Mouse (Mus musculus): ENCODE data around the gene Gm826.

The Gm826 gene

GRCm38 (mm10) chr2:160354319-160354718, 20.4 kb upstream of the Gm826 start:
- in situ Hi-C loops (cut with MseI, MboI): no loop called here

- in situ Hi-C loops (cut with MseI, MboI): no loop called here
Observed at GRCm38 (mm10) chr2:160353581-160353980, 19.6 kb upstream of the Gm826 start.

GRCm38 (mm10) chr2:160351038-160351574, 17.1 kb upstream of the Gm826 start:
- in situ Hi-C loops (cut with MseI, MboI): no loop called here

GRCm38 (mm10) chr2:160349578-160349977, 15.6 kb upstream of the Gm826 start:
- in situ Hi-C loops (cut with MseI, MboI): no loop called here

GRCm38 (mm10) chr2:160348796-160349195, 14.8 kb upstream of the Gm826 start:
- in situ Hi-C loops (cut with MseI, MboI): no loop called here

- in situ Hi-C loops (cut with MseI, MboI): no loop called here
Observed at GRCm38 (mm10) chr2:160348072-160348604, 14.2 kb upstream of the Gm826 start.

GRCm38 (mm10) chr2:160345644-160346043, 11.7 kb upstream of the Gm826 start:
- in situ Hi-C loops (cut with MseI, MboI): no loop called here

- in situ Hi-C loops (cut with MseI, MboI): no loop called here
Observed at GRCm38 (mm10) chr2:160340121-160340520, 6.2 kb upstream of the Gm826 start.

GRCm38 (mm10) chr2:160339595-160339994, 5.6 kb upstream of the Gm826 start:
- in situ Hi-C loops (cut with MseI, MboI): no loop called here

- in situ Hi-C loops (cut with MseI, MboI): no loop called here
Observed at GRCm38 (mm10) chr2:160336053-160336452, 2.1 kb upstream of the Gm826 start.

GRCm38 (mm10) chr2:160335043-160335442, 1.1 kb upstream of the Gm826 start:
- in situ Hi-C loops (cut with MseI, MboI): no loop called here

- in situ Hi-C loops (cut with MseI, MboI): no loop called here
Observed at GRCm38 (mm10) chr2:160332516-160333325, 1.2 kb downstream of the Gm826 start.

- in situ Hi-C loops (cut with MseI, MboI): no loop called here
Observed at GRCm38 (mm10) chr2:160328886-160329285, 5.1 kb downstream of the Gm826 start.

- in situ Hi-C loops (cut with MseI, MboI): no loop called here
Observed at GRCm38 (mm10) chr2:160327716-160328115, 6.2 kb downstream of the Gm826 start.

- in situ Hi-C loops (cut with MseI, MboI): no loop called here
Observed at GRCm38 (mm10) chr2:160327167-160327566, 6.8 kb downstream of the Gm826 start.

GRCm38 (mm10) chr2:160325105-160325644, 8.8 kb downstream of the Gm826 start:
- in situ Hi-C loops (cut with MseI, MboI): no loop called here

GRCm38 (mm10) chr2:160321829-160322228, 12.1 kb downstream of the Gm826 start:
- in situ Hi-C loops (cut with MseI, MboI): no loop called here

- in situ Hi-C loops (cut with MseI, MboI): no loop called here
Observed at GRCm38 (mm10) chr2:160318255-160318654, 15.7 kb downstream of the Gm826 start.

- in situ Hi-C loops (cut with MseI, MboI): no loop called here
Observed at GRCm38 (mm10) chr2:160313595-160314007, 20.4 kb downstream of the Gm826 start.

GRCm38 (mm10) chr2:160305070-160305469, 28.9 kb downstream of the Gm826 start:
- in situ Hi-C loops (cut with MseI, MboI): no loop called here

- in situ Hi-C loops (cut with MseI, MboI): no loop called here
Observed at GRCm38 (mm10) chr2:160303992-160304391, 30.0 kb downstream of the Gm826 start.

- in situ Hi-C loops (cut with MseI, MboI): no loop called here
Observed at GRCm38 (mm10) chr2:160302013-160302412, 31.9 kb downstream of the Gm826 start.

- in situ Hi-C loops (cut with MseI, MboI): no loop called here
Observed at GRCm38 (mm10) chr2:160298586-160298985, 35.4 kb downstream of the Gm826 start.
